Comparison of ENCODE assay signal across 23 mouse cellular contexts in the genomic region with DNA sequence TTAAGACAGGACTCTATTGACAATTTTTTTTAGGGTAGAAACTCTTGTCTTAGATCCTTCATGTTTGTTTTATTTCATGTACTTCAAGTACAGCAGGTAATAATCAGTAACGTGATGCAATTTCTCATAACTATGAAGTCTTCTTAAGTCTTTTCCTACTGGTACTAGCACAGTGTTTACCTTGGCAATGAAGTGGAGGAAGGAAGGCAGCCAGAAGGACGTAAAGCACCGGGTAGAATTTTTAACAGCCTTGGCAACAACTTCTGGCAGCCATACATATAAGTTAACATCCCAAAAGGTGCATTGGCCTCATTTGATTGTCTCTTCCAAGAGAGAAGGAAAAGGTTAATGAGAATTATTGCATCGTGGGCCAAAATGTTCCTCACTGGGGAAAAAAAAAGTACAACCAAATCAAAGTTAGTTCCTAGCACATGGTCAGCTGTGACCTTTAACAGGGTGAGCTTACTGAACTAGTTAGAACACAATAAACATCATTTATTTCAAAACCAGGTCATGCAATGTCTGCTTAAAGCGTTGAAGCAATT.
"Had no signal": no experiment of that assay in that cellular context is flagged by ENCODE, and none has a peak within 500 bp of the region (broad histone marks: within the 10 kb centered on the region; RNA-seq: fewer than 3 reads in every experiment).

No protein-coding gene starts in this region.

- H3K9me3 ChIP-seq: limb, embryonic 12.5 days; megakaryocyte, embryonic 14.5 days; midbrain, embryonic 10.5 days; midbrain, embryonic 13.5 days; neural tube, embryonic 13.5 days had no signal

- H3K4me2 ChIP-seq: limb, embryonic 12.5 days; liver, embryonic 11.5 days; lung, embryonic 14.5 days; midbrain, embryonic 13.5 days; neural tube, embryonic 13.5 days had no signal

- DNase-seq: kidney, adult 18-20 months; kidney, adult 9 months; kidney, postnatal 25 days; layer of hippocampus, postnatal 36 days; lung, embryonic 14.5 days; retina, postnatal 1 day; right cerebral cortex, postnatal 25 days; thymus, adult 2 months; thymus, postnatal 25 days had no signal

- H3K27ac ChIP-seq: hindbrain, postnatal 0 days; left cerebral cortex, adult 2 months; limb, embryonic 12.5 days; liver, embryonic 14.5 days; midbrain, embryonic 10.5 days; midbrain, embryonic 13.5 days; neural tube, embryonic 13.5 days; stomach, postnatal 0 days had no signal

- H3K36me3 ChIP-seq: limb, embryonic 12.5 days; midbrain, embryonic 10.5 days; midbrain, embryonic 13.5 days; neural tube, embryonic 13.5 days had no signal

- H3K4me1 ChIP-seq: limb, embryonic 12.5 days; megakaryocyte, embryonic 14.5 days; midbrain, embryonic 10.5 days; midbrain, embryonic 13.5 days had no signal

- H3K9ac ChIP-seq: limb, embryonic 12.5 days; liver, embryonic 14.5 days; lung, embryonic 14.5 days; midbrain, embryonic 13.5 days; neural tube, embryonic 13.5 days had no signal

- H3K27me3 ChIP-seq: limb, embryonic 12.5 days; megakaryocyte, embryonic 14.5 days; midbrain, embryonic 13.5 days; neural tube, embryonic 13.5 days had no signal

- ATAC-seq: hindbrain, postnatal 0 days; inflammation-experienced regulatory T-cells, adult 6 months; intestine, embryonic 16.5 days; midbrain, embryonic 13.5 days; midbrain, embryonic 16.5 days had no signal

- H3K4me3 ChIP-seq: left cerebral cortex, adult 2 months; limb, embryonic 12.5 days; megakaryocyte, embryonic 14.5 days; midbrain, embryonic 10.5 days; midbrain, embryonic 13.5 days; myocyte; neural tube, embryonic 13.5 days had no signal
